Mouse (Mus musculus): Measurements from ENCODE around the gene Prdm2. TPM values are rescaled to one million over a fixed set of nuclear protein-coding genes. Genes with fewer than 3 reads are reported as not detected.

Prdm2 gene
- polyA plus RNA-seq, 1 experiment from 2014 or later: 16.1 TPM

GRCm38 (mm10) chr4:143099288-143100039 is 113.3 kb downstream of the Prdm2 start:
- Histone ChIP-seq H3K4me2 (no peak overlapping the region), H3K4me3 (no peak overlapping the region), H3K4me1 (peaks cover 7% of the 10 kb centered on the region; the same call in 1 of the 2 replicates), H3K9ac (no peak overlapping the region), H3K36me3 (no peaks in the 10 kb centered on the region), H3K9me3 (no peaks in the 10 kb centered on the region), H3K27me3 (no peaks in the 10 kb centered on the region), H3K27ac (no peak overlapping the region)
- ATAC-seq (ENCODE audit: insufficient number of reproducible peaks, low FRiP score, low TSS enrichment, low read depth): no peak
- 53% methylated on average over 11 of the region's 11 CpGs for WGBS

DNA sequence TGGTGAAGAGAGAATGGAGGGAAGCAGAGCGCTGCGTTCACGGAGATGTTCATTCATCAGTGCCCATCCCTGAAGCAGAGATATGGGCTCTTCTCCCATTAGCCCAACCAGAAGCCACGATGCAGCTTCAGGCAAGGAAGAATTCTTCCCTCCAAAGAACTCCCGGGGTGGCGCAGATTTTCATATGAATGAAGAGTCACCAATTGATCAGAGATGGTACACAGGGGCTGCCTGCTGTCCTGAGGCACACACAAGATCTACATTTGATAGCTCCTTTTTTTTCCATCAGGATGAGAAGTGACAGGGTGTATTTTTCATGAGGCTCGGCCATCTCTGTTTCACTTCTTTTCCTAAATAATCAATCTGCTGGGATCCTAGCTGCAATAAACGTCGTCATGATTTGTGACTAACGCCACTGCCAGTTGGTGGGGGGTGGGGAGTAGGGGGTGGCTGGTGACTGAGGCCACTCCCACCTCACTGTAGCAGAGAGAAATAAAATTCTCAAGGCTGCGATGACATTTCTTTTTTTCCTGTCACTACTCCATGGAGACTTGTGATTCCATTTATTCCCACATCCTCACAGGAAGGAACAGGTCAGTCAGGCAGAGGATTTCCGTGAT is 120.6 kb downstream of the Prdm2 start:
- Histone ChIP-seq H3K9me3 (no peaks in the 10 kb centered on the region), H3K4me2 (no peak overlapping the region), H3K9ac (no peak overlapping the region), H3K4me3 (no peak overlapping the region), H3K36me3 (no peaks in the 10 kb centered on the region), H3K27ac (no peak overlapping the region), H3K4me1 (no peaks in the 10 kb centered on the region), H3K27me3 (no peaks in the 10 kb centered on the region)
- WGBS: 27% methylated on average over 12 of the region's 12 CpGs
- no peak for ATAC-seq (ENCODE audit: insufficient number of reproducible peaks, low FRiP score, low TSS enrichment, low read depth)

- Histone ChIP-seq H3K9me3 (no peaks in the 10 kb centered on the region), H3K36me3 (no peaks in the 10 kb centered on the region), H3K4me2 (no peak overlapping the region), H3K27ac (no peak overlapping the region), H3K4me3 (no peak overlapping the region), H3K9ac (no peak overlapping the region), H3K4me1 (no peaks in the 10 kb centered on the region), H3K27me3 (no peaks in the 10 kb centered on the region)
- ATAC-seq (ENCODE audit: insufficient number of reproducible peaks, low FRiP score, low TSS enrichment, low read depth): no peak
- WGBS: 88% methylated on average over 3 of the region's 3 CpGs
Measured at GRCm38 (mm10) chr4:143090551-143090950, 122.2 kb downstream of the Prdm2 start.

DNA sequence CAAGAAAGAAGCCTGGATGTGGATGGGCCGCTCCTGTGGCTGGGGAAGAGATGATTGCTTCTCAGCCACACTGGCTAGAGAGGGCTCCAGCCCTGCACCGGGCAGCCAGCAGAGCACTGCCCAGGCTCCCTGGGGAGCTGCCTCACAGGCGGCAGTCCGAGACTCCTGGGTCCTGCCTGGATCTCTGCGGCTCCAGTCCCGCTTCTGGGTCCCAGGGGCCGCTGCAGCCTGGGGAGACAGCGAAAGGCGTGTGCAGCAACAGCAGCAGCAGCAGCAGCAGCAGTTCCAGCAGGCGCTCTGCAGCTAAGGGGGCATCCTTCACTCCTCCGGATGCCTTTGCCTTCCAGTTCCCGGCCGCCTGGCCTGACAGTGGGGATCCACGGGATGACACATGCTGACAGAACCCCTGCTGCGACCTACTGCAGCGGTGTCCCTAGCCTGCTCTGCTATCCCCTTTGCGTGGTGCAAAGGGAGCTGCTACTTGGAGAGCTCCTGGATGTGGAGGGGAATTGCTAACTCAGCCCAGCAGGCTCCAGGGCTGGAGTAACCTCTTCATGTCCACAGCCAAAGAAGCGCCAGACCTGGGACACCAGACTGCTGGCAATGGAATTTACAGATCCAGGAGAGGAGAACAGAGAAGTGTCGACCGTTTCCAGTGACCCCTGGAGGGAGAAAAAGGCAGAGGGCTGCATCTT is 138.6 kb downstream of the Prdm2 start:
- H3K36me3 ChIP-seq: no peaks in the 10 kb centered on the region
- no peak overlapping the region for H3K27ac ChIP-seq
- H3K4me1 ChIP-seq: peaks cover 11% of the 10 kb centered on the region
- H3K9ac ChIP-seq: no peak overlapping the region
- no peaks in the 10 kb centered on the region for H3K9me3 ChIP-seq
- no peak for ATAC-seq (ENCODE audit: insufficient number of reproducible peaks, low FRiP score, low TSS enrichment, low read depth)
- H3K4me3 ChIP-seq: peak overlapping the region; percentile 19
- peak overlapping the region; percentile 49 for H3K4me2 ChIP-seq
- WGBS: 2% methylated on average over 20 of the region's 20 CpGs
- no peaks in the 10 kb centered on the region for H3K27me3 ChIP-seq

GRCm38 (mm10) chr4:143071791-143072190 is 141.0 kb downstream of the Prdm2 start:
- WGBS: 38% methylated on average over 8 of the region's 8 CpGs
- H3K36me3 ChIP-seq: no peaks in the 10 kb centered on the region
- H3K4me3 ChIP-seq: no peak overlapping the region

DNA sequence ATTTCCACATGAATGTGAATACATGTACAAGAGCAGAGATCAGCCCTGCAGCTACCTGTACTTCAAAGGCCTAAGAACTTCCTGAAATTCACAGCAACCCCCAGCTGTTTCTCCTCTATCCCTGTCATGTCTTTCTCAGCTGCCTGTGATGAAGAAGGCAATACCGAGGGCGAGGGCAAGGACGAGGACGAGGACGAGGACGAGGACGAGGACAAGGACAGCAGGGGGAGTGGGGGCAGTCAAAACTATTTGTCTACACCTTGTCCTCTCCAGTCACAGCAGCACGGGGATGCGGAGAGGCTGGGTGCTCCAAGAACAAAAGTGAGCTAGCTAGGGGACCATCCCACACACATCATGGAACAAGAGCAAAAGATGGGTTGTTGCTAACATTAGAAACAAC is 145.8 kb downstream of the Prdm2 start:
- H3K4me1 ChIP-seq: no peaks in the 10 kb centered on the region
- H3K27ac ChIP-seq: no peak overlapping the region
- no peaks in the 10 kb centered on the region for H3K36me3 ChIP-seq
- H3K4me3 ChIP-seq: no peak overlapping the region
- no peak overlapping the region for H3K9ac ChIP-seq
- no peak for ATAC-seq (ENCODE audit: insufficient number of reproducible peaks, low FRiP score, low TSS enrichment, low read depth)
- H3K4me2 ChIP-seq: no peak overlapping the region
- WGBS: 89% methylated on average over 9 of the region's 9 CpGs
- H3K27me3 ChIP-seq: no peaks in the 10 kb centered on the region
- H3K9me3 ChIP-seq: no peaks in the 10 kb centered on the region

More at GRCm38 (mm10) chr4:143071791-143072190, 141.0 kb downstream of the Prdm2 start:
- H3K9ac ChIP-seq: no peak overlapping the region
- H3K9me3 ChIP-seq: no peaks in the 10 kb centered on the region
- H3K27me3 ChIP-seq: no peaks in the 10 kb centered on the region
- H3K27ac ChIP-seq: no peak overlapping the region
- no peak for ATAC-seq (ENCODE audit: insufficient number of reproducible peaks, low FRiP score, low TSS enrichment, low read depth)
- H3K4me1 ChIP-seq: peaks cover 11% of the 10 kb centered on the region
- H3K4me2 ChIP-seq: no peak overlapping the region

GRCm38 (mm10) chr4:143058765-143059344 is 153.9 kb downstream of the Prdm2 start:
- H3K27ac ChIP-seq: no peak overlapping the region
- no peak for ATAC-seq (ENCODE audit: insufficient number of reproducible peaks, low FRiP score, low TSS enrichment, low read depth)
- H3K4me3 ChIP-seq: no peak overlapping the region
- no peaks in the 10 kb centered on the region for H3K36me3 ChIP-seq
- H3K4me1 ChIP-seq: no peaks in the 10 kb centered on the region
- no peak overlapping the region for H3K9ac ChIP-seq
- 85% methylated on average over 12 of the region's 12 CpGs for WGBS
- no peaks in the 10 kb centered on the region for H3K9me3 ChIP-seq
- no peak overlapping the region for H3K4me2 ChIP-seq
- H3K27me3 ChIP-seq: no peaks in the 10 kb centered on the region

Small RNAs within 50 kb of the gene (microRNA-seq; reads per million reads assigned to microRNA genes)
- 1.4 reads per million for gene Mir7021

Other genes starting within 250 kb of the Prdm2 start
- gene Pdpn, start 86.6 kb upstream of the Prdm2 start, polyA plus RNA-seq (2015; fragmentation: Nextera tagmentation; extraction: Ambion mirVana): 64.0 and 70.4 TPM in 2 replicates
- 0.99 and 1.9 TPM in 2 replicates for gene Lrrc38, start 136.8 kb upstream of the Prdm2 start, polyA plus RNA-seq (2015; fragmentation: Nextera tagmentation; extraction: Ambion mirVana)
- not detected in 2 replicates for gene Pramel1, start 181.4 kb upstream of the Prdm2 start, polyA plus RNA-seq (2015; fragmentation: Nextera tagmentation; extraction: Ambion mirVana)
- gene Pramef8, start 199.4 kb upstream of the Prdm2 start, polyA plus RNA-seq (2015; fragmentation: Nextera tagmentation; extraction: Ambion mirVana): 19.8 and 20.0 TPM in 2 replicates
- not detected in 2 replicates for gene Oog4, start 237.3 kb upstream of the Prdm2 start, polyA plus RNA-seq (2015; fragmentation: Nextera tagmentation; extraction: Ambion mirVana)